Mouse (Mus musculus): ENCODE measurements around the gene Psen2. TPM values are rescaled to one million over a fixed set of nuclear protein-coding genes. Genes with fewer than 3 reads are reported as not detected.

Gene Psen2
- polyA plus RNA-seq, 1 experiment = 39.9 TPM

DNA sequence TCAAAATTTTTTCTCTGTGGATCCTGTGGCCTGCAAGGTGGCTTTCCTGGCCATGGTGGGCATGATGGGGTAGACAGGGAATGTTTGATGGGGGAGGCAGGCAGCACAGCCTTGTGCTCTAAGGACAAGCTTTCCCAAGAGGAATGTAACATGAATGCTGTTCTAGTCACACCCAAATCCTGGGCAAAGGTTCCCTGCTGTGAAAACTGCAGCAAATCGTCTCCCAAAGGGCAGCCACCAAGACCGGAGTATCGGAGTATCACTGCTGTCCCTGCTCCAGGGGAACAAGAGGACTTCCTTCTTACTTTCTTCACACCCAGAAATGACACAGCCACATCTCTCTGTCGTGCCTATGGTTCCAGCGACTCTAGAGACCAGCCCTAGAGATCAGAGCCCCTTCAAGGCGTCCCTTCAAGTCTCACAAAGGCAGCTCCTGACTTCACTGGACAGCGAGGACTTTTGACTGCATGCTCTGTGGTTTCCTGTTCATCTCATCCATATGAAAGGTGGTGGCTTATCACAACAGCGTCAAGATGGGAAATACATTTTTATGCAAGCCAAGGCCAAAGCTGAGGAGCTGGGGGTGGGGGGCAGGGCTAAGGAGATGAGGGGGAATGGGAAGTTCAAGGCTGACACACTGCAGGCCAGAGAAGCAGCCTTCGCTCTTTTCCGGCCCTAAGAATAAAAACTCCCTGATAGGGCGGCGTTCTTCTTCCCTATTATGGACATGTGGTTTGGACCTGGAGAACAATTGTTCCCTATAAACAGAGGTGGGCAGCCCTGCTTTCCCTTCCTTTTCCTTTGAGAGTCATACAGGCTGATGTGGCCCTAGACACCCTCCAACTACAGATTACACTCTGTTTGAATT lies 39.2 kb upstream of the Psen2 start:
- TF ChIP-seq POLR2A (IDR thresholded peaks at IDR 0.05; ENCODE audit: control insufficient read depth, extremely low read depth, insufficient read depth, low read length, poor library complexity) = no peak
- no peak for TF ChIP-seq CTCF (IDR thresholded peaks at IDR 0.05; ENCODE audit: borderline replicate concordance, control insufficient read depth, extremely low read depth, insufficient read depth, low read length, poor library complexity)
- WGBS = 42% methylated on average over 12 of the region's 12 CpGs
- Histone ChIP-seq H3K27me3 (ENCODE audit: control insufficient read depth, insufficient read depth, low read length) (no peaks in the 10 kb centered on the region), H3K27ac (ENCODE audit: control insufficient read depth, insufficient read depth, low read length) (no peak overlapping the region), H3K4me3 (ENCODE audit: control insufficient read depth, insufficient read depth, low read length) (no peak overlapping the region), H3K36me3 (ENCODE audit: control insufficient read depth, insufficient read depth, low read length) (no peaks in the 10 kb centered on the region), H3K4me1 (replicated peaks; ENCODE audit: control insufficient read depth, insufficient read depth, low read length) (peaks cover 11% of the 10 kb centered on the region)
- no peak for DNase-seq

DNA sequence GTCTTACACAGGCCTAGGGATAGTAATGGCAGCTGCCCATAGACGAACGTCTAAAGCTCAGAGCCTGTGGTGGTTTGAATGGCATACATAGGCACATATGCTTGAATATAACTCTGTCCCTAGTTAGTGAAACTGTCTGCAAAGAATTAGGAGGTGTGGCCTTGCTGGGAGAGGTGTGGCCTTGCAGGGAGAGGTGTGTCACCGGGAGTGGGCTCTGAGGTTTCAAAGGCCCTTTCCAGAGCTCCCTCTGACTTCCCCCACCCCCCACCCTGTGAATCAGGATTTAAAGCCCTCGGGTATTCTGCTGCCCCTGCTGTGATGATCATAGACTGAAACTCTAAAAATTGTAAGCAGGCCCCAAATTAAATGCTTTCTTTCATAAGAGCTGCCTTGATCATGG lies 37.8 kb upstream of the Psen2 start:
- no peak for DNase-seq
- no peaks in the 10 kb centered on the region for H3K36me3 ChIP-seq (ENCODE audit: control insufficient read depth, insufficient read depth, low read length)
- H3K4me3 ChIP-seq (ENCODE audit: control insufficient read depth, insufficient read depth, low read length) = no peak overlapping the region
- WGBS = 73% methylated on average over 4 of the region's 4 CpGs
- H3K27ac ChIP-seq (ENCODE audit: control insufficient read depth, insufficient read depth, low read length) = no peak overlapping the region
- TF ChIP-seq CTCF (IDR thresholded peaks at IDR 0.05; ENCODE audit: borderline replicate concordance, control insufficient read depth, extremely low read depth, insufficient read depth, low read length, poor library complexity) = no peak
- TF ChIP-seq POLR2A (IDR thresholded peaks at IDR 0.05; ENCODE audit: control insufficient read depth, extremely low read depth, insufficient read depth, low read length, poor library complexity) = no peak
- H3K27me3 ChIP-seq (ENCODE audit: control insufficient read depth, insufficient read depth, low read length) = no peaks in the 10 kb centered on the region
- H3K4me1 ChIP-seq (replicated peaks; ENCODE audit: control insufficient read depth, insufficient read depth, low read length) = peaks cover 19% of the 10 kb centered on the region

DNA sequence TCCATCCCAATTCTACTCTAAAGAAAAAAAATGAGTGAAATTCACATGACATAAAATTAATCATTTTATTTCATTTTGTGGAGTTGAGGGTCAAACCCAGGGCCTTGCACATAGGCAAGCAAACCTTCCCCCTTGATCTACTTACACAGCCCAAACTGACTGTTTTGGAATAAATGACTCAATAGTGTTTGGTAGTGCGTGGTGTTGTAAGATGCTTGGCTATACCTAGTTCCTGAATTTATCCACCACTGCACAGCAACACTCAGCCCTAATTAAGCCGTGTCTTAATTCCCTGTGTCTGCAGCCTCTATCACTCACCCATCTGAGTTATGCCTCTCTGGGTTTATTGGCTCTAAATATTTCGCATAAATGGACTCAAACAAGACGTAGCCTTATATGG lies 37.1 kb upstream of the Psen2 start:
- Histone ChIP-seq H3K36me3 (ENCODE audit: control insufficient read depth, insufficient read depth, low read length) (no peaks in the 10 kb centered on the region), H3K27ac (ENCODE audit: control insufficient read depth, insufficient read depth, low read length) (no peak overlapping the region), H3K4me3 (ENCODE audit: control insufficient read depth, insufficient read depth, low read length) (no peak overlapping the region), H3K4me1 (replicated peaks; ENCODE audit: control insufficient read depth, insufficient read depth, low read length) (peaks cover 21% of the 10 kb centered on the region), H3K27me3 (ENCODE audit: control insufficient read depth, insufficient read depth, low read length) (no peaks in the 10 kb centered on the region)
- 95% methylated on average over 4 of the region's 4 CpGs for WGBS
- no peak for DNase-seq
- TF ChIP-seq POLR2A (IDR thresholded peaks at IDR 0.05; ENCODE audit: control insufficient read depth, extremely low read depth, insufficient read depth, low read length, poor library complexity) (no peak), CTCF (IDR thresholded peaks at IDR 0.05; ENCODE audit: borderline replicate concordance, control insufficient read depth, extremely low read depth, insufficient read depth, low read length, poor library complexity) (no peak)

- DNase-seq = no peak
- H3K4me1 ChIP-seq (replicated peaks; ENCODE audit: control insufficient read depth, insufficient read depth, low read length) = peaks cover 19% of the 10 kb centered on the region
- H3K36me3 ChIP-seq (ENCODE audit: control insufficient read depth, insufficient read depth, low read length) = no peaks in the 10 kb centered on the region
- H3K4me3 ChIP-seq (ENCODE audit: control insufficient read depth, insufficient read depth, low read length) = no peak overlapping the region
- H3K27ac ChIP-seq (ENCODE audit: control insufficient read depth, insufficient read depth, low read length) = no peak overlapping the region
- 98% methylated on average over 4 of the region's 4 CpGs for WGBS
- no peak for TF ChIP-seq CTCF (IDR thresholded peaks at IDR 0.05; ENCODE audit: borderline replicate concordance, control insufficient read depth, extremely low read depth, insufficient read depth, low read length, poor library complexity)
- no peak for TF ChIP-seq POLR2A (IDR thresholded peaks at IDR 0.05; ENCODE audit: control insufficient read depth, extremely low read depth, insufficient read depth, low read length, poor library complexity)
- no peaks in the 10 kb centered on the region for H3K27me3 ChIP-seq (ENCODE audit: control insufficient read depth, insufficient read depth, low read length)
Observed at GRCm38 (mm10) chr1:180299697-180300096, 36.5 kb upstream of the Psen2 start.

GRCm38 (mm10) chr1:180296088-180296487 lies 32.9 kb upstream of the Psen2 start:
- Histone ChIP-seq H3K4me1 (replicated peaks; ENCODE audit: control insufficient read depth, insufficient read depth, low read length) (peaks cover 15% of the 10 kb centered on the region), H3K4me3 (ENCODE audit: control insufficient read depth, insufficient read depth, low read length) (no peak overlapping the region), H3K36me3 (ENCODE audit: control insufficient read depth, insufficient read depth, low read length) (no peaks in the 10 kb centered on the region), H3K27me3 (ENCODE audit: control insufficient read depth, insufficient read depth, low read length) (no peaks in the 10 kb centered on the region), H3K27ac (ENCODE audit: control insufficient read depth, insufficient read depth, low read length) (peak overlapping the region; percentile 72)
- WGBS = 22% methylated on average over 9 of the region's 9 CpGs
- TF ChIP-seq POLR2A (IDR thresholded peaks at IDR 0.05; ENCODE audit: control insufficient read depth, extremely low read depth, insufficient read depth, low read length, poor library complexity) = no peak
- TF ChIP-seq CTCF (IDR thresholded peaks at IDR 0.05; ENCODE audit: borderline replicate concordance, control insufficient read depth, extremely low read depth, insufficient read depth, low read length, poor library complexity) = 0 out of 2 replicates have a peak, but pooled peaks have one; percentile 15
- DNase-seq = peak; percentile 41

- Histone ChIP-seq H3K27ac (ENCODE audit: control insufficient read depth, insufficient read depth, low read length) (no peak overlapping the region), H3K4me1 (replicated peaks; ENCODE audit: control insufficient read depth, insufficient read depth, low read length) (peaks cover 6% of the 10 kb centered on the region; the same call in 1 of the 2 replicates), H3K4me3 (ENCODE audit: control insufficient read depth, insufficient read depth, low read length) (no peak overlapping the region), H3K36me3 (ENCODE audit: control insufficient read depth, insufficient read depth, low read length) (no peaks in the 10 kb centered on the region), H3K27me3 (ENCODE audit: control insufficient read depth, insufficient read depth, low read length) (no peaks in the 10 kb centered on the region)
- WGBS = 95% methylated on average over 4 of the region's 4 CpGs
- DNase-seq = no peak
- TF ChIP-seq CTCF (IDR thresholded peaks at IDR 0.05; ENCODE audit: borderline replicate concordance, control insufficient read depth, extremely low read depth, insufficient read depth, low read length, poor library complexity) (no peak), POLR2A (IDR thresholded peaks at IDR 0.05; ENCODE audit: control insufficient read depth, extremely low read depth, insufficient read depth, low read length, poor library complexity) (no peak)
Observed at GRCm38 (mm10) chr1:180290358-180290757, 27.1 kb upstream of the Psen2 start.

Data from thymus, adult 2 months (tissue).